Mouse (Mus musculus) large intestine, adult 2 months (tissue): ENCODE measurements around the gene Cdc42se2. TPM values are rescaled to one million over a fixed set of nuclear protein-coding genes. Genes with fewer than 3 reads are reported as not detected.
A peak's percentile ranks its signal among the peaks of the same experiment; 100 is the strongest.

Source experiments
- DNase-seq: peaks from one replicate; pipeline ENCODE4 v3.0.0-alpha.2; 2012; ENCODE audit warnings: low read depth, low spot score
- WGBS: fragments of 180-500 bp; shearing (Covaris S2); methylation state at CpG from one replicate; pipeline ENCODE4 v1.1.7; 2018; 5-methylcytosine and 5-hydroxymethylcytosine counted together
- polyA plus RNA-seq: library from polyadenylated mRNA; depleted of rRNA; stranded (reverse); fragments of >200 nt; gene quantifications from 2 replicates; pipeline ENCODE4 v1.2.3, GENCODE M21; 2012; rRNA removed

Gene Cdc42se2
- 81.0 and 102 TPM in 2 replicates for polyA plus RNA-seq

DNA sequence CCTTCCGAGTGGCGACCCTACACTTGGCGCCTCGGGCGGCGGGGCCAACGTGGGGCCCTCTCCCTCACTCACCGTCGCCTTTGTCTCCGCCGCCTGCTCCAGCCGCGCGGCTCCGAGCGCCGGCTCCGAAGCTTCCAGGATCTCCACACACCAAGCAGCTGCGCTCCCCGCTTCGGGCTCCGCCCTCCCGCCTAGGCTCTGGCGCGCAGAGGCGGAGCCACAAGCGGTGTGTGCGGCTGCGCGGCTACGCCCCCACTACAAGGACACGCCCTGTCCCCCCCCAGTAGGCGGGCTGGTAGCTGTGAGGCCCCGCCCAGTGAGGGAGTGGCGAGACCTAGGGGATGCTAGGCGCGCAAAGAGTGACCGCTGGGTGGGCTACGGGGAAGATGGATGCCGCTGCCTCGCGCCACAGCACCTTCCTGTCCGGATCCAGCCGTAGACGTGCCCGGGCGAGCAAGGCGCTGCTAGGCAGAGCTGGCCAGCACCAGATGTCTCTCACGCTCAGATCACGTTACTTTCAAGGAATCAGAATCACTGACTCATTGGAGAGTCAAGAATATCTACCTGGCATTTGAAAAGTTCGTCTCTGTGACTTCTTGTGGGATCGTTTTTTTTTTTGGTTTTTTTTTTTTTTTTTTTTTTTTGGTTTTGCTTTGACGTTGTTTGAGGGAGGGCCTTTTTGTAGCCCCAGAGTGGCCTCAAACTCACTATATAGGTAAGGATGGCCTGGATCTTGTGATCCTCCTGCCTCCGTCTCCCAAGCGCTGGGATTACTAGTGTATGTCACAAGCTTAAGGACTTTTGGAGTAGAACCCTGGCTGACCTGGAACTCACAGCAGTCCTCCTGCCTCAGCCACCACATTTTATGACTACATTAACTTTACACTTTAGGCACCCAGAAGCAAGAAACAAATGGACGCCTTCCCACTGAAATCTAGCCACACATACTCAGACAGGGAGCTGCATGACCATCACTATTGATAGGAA, at the start of gene Cdc42se2:
Cdc42se2 (minus strand) TSS at position 188 of the 987 bp plus-strand sequence.
- peak; percentile 70 for DNase-seq
- WGBS: 3% methylated on average over 56 of the region's 56 CpGs

DNA sequence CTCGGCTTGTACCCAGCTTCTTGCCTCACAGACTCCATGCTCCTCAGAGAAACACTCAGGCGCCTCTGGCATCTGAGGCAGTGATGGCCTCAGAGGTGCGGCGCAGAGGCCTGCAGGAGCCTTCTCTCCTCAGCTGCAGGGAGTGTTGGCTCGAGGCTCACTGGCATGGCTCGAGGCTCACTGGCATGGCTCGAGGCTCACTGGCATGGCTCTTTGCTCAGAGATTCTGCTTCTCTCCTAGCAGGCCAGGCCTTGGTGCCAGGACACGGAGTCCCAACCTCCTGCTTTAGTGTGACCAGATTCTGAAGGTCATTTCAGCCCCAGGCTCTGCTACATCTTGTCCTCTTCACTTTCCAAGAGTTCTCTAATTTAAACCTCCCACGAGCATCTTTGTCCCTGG, 48.6 kb upstream of the Cdc42se2 start:
- DNase-seq: no peak

DNA sequence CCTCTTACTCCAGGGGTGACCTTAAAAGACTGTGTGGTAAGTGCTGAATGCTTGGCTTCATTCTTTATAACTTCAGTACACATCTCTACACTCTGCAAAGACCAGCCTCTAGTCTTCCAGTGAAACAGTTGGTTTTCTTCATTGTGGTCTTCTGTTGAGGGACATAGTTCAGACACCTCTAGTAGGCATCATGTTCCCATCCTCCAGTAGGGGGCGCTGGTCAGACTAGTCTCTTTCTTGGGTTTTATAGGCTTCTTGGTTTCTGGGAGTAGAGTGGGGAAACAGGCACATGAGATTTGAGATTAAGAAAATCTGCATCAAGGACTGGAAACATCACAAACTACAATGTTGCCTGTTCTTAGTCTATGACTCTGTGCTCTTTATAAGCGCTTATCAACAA, 47.1 kb upstream of the Cdc42se2 start:
- DNase-seq: no peak
- 66% methylated on average over 2 of the region's 2 CpGs for WGBS

More for the DNA sequence above, 48.6 kb upstream of the Cdc42se2 start:
- 84% methylated on average over 9 of the region's 9 CpGs for WGBS

DNA sequence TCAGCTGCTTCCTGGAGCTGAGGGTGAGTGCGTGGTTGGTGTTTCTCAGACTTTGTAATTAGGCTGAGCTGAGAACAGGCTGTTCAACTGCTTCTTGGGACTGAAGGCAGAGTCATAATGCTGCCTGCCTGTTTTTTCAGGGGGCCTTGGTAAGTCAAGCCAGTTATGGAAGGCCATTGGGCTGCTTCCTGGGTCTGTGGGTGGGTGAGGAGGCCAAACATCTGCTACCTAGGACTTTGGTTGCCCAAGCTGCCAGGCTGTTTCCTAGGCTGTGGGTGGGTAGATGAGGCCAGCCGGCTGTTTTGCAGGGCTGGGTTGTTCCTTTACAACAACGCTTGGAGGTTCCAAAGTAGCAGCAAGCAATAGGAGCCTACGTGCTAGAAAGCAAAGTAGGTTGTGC, 46.4 kb upstream of the Cdc42se2 start:
- 82% methylated on average over 4 of the region's 4 CpGs for WGBS
- no peak for DNase-seq

DNA sequence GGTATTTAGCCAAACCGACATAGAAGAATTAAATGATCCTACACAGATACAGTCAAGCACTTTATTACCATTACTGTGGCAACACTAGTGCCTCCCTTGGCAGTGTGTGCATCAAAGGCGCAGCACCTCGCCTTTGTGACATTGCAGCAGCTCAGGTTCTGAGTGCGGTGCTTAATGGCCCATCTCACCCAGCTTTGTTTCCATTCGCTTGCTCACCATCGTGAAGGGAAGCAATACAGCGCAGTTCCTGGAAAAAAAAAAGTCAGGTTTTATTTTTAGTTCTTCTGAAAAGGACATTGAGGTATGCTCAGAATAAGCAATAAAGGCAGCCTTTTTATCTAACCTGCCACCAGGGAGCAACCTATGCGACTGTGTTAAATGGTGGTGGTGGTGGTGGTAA, 39.3 kb upstream of the Cdc42se2 start:
- 84% methylated on average over 8 of the region's 8 CpGs for WGBS
- DNase-seq: no peak

DNA sequence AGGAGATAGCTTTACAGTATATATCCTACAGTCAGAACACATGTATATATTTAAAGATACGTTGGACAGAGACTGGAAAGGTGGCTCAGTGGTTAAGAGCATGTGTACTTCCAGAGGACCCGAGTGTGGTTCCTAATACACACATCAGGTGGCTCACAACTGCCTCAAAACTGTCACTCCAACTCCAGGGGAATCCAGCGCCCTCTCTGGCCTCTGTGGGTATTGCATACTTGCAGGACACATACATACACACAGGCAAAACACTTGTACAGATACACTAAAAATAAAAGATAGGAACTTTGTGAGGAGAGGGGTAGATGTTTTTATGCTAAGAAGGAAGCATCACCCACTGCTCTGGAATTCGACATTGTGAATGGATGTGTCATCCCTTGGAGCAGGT, 38.3 kb upstream of the Cdc42se2 start:
- WGBS: 89% methylated on average over 4 of the region's 4 CpGs
- DNase-seq: no peak

DNA sequence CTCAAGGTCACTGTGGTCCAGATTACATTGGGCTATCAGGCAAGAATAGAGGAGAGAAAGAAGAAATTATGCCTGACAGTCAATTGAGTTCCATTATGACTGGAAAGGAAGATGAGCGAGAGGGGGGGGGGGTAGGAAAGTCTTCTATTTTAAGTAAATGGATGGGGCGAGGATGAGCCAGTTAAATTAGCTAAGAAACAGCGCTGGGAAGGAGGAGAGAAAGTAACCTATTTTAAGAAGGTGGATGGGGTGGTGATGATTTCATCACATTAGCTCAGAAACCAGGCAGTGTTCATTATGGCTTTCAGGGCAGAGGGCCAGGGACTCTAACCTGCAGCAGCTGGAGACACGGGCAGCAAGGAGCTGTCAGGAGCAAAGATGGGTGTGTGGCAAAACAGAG, 36.0 kb upstream of the Cdc42se2 start:
- 68% methylated on average over 4 of the region's 4 CpGs for WGBS
- DNase-seq: no peak

DNA sequence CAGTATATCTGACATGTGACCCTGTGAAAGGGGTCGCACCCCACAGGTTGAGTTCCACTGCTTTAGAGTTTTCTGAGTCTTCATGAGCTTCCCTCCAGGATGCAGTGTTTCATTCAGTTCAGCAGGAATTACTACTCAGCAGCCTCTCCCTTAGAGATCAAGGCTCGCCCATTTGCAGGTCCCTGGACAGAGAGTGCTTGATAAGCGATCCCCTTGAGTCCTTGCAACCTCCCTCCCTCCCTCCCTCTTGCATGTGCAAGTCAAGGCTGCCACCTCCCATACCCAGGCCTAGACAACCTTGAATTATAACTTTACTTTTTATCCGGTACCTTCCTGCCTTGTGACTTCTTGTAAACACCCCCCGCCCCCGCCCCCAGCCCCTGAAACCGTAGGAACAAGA, 32.0 kb upstream of the Cdc42se2 start:
- no peak for DNase-seq
- 73% methylated on average over 7 of the region's 7 CpGs for WGBS

DNA sequence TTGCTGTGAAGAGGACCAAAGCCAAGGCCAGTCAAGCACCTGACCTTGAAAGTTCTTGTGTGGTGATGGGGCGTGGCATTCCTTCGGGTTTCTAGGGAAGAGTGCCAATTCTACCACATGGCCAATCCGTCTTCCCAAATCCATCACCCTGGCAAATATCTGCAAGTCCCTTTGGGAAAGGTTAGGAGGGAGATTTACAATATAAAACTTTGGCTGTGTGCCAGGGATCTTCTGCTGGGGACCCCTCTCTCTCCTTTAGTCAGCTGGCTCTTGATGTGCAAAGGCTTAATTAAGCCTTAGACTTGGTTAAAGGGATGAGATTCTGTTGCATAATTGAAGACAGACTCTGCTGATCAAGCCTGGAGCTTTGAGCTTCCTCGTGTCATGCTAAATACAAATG, 30.0 kb upstream of the Cdc42se2 start:
- DNase-seq: no peak
- 54% methylated on average over 4 of the region's 4 CpGs for WGBS

DNA sequence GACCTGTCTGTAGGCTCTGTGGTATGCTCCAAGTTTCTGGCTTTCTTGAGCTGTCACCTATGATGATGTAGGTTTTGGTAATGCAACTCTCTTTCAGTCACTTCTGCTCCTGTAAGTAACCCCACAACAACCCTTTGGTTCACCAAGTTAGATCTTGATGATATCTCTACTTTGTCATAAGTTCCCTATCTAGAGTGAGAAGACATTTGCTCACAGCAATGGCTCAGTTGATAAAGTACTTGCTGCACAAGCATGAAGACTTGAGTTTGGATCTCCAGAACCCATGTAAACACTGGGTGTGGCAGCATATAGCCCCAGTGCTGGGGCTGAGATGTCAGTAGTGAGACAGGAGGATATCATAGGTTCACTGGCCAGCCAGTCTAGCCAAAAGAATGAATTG, 28.2 kb upstream of the Cdc42se2 start:
- no peak for DNase-seq

DNA sequence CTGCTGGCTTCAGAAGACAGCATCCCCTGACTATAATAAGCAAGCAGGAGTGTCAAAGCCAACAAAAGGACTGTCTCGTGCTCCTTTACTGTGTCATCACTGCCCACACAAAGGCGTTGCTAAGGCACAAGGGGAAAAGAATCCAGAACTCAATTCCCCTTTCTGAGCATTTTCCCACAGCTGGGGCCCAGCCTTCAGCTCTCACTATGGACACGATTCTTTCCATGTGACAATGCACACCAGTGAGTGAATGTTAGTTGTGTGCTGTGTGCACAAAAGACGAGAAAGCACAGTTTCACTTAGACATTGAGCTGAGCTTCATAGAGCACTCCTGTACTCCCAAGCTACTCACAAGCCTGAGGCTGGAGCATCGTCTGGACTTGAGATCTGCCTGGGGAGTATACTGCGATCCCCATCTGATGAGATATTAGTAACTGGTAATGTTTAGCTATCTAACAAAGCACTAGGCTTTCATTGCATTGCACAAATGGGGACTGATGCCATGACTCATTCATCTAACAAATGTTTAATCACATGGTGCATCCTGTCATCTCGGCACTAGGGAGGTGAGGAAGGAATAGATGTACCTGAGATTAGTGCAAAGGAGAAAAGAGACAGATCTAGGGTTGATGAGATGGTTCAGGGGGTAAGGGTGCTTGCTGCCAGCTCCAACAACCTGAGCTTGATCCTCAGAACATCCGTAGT, 25.5 kb upstream of the Cdc42se2 start:
- WGBS: 64% methylated on average over 8 of the region's 8 CpGs
- DNase-seq: no peak

DNA sequence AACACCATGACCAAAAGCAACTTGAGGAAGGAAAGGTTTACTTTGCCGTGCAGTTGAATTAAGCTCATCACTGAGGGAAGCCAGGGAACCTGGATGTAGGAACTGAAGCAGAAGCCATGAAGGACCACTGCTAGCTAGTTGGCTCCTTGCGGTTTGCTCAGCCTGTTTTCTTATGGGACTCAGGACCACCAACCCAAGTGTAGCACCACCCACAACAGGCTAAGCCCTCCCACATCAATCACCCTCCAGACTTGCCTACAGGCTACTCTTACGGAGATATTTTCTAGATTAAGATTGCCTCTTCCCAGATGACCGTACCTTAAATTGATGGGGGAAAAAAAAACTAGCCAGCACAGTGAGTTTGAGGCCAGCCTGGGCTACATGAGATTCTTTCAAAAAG, 24.8 kb upstream of the Cdc42se2 start:
- WGBS: 90% methylated on average over 4 of the region's 4 CpGs

DNA sequence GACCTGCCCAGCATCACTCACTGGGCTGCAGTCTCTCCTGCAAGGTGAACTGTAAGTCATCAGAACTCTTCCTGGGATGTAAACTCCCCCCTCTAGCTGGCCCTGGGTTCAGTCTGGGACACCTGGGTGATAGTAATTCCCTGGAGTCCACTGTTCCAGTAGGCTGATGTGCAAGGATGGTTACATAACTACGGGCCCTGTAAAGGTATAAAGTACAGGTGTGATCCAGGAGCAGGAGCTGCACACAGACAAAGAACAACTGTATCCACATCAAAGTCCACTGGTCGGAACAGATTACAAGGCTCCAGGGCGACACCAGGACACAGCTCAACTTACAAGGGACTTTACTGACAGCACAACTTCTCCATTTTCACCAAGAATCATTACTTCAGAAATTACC, 23.6 kb upstream of the Cdc42se2 start:
- DNase-seq: no peak
- 37% methylated on average over 3 of the region's 3 CpGs for WGBS

More for the DNA sequence above, 24.8 kb upstream of the Cdc42se2 start:
- DNase-seq: no peak

DNA sequence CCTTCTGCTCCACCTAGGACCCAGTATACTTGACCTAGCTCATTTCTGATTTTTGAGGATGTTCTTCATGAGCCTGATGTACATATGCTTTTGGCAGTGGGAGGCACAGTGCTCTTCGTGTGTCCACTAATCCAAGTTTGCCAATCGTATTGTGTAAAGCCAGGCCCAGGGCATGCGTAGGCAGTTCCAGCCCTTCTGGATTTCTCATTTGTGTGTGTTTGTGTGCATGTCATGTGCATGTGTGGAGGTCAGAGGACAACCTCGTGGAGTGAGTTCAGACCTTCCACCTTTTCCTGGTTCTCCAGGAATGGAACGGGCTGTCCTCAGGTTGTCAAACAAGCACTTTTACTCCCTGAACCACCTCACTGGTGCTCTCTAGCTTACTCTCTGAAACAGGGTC, 22.1 kb upstream of the Cdc42se2 start:
- DNase-seq: no peak
- 60% methylated on average over 5 of the region's 5 CpGs for WGBS

DNA sequence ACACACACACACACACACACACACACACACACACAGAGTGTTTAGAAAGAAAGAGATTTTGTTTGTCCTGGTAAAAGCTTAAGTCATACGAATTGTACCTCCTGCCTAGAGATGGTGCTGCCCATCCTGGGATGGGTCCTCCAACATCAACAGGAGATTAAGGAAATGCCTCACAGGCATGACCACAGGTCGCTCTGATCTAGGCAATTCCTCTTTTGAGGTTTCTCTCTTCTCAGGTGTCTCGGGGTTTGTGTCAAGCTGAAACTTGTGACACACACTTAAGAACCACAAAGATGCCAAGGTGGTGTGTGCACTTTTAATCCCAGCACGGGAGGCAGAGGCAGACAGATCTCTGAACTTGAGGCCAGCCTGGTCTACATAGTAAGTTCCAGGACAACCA, 20.7 kb upstream of the Cdc42se2 start:
- 86% methylated on average over 4 of the region's 4 CpGs for WGBS
- no peak for DNase-seq

DNA sequence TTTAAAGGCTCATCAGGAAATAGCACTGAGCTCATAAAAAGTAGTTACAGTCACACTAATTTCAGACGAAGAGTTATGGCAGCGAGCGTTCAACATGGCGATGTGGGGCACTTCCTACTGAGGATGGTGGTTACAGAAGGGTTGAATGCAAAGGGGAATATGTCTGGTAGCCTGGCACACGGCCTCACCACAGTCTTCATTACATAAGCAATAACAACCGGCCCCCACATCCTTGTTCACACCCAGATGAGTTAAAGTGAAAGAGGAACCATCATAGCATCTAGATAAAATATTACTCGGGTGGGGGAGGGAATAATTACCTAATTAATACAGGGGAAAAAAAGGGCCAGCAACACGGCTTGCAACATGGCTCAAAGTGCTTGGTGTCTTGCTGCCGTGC, 20.2 kb upstream of the Cdc42se2 start:
- 33% methylated on average over 9 of the region's 9 CpGs for WGBS

DNA sequence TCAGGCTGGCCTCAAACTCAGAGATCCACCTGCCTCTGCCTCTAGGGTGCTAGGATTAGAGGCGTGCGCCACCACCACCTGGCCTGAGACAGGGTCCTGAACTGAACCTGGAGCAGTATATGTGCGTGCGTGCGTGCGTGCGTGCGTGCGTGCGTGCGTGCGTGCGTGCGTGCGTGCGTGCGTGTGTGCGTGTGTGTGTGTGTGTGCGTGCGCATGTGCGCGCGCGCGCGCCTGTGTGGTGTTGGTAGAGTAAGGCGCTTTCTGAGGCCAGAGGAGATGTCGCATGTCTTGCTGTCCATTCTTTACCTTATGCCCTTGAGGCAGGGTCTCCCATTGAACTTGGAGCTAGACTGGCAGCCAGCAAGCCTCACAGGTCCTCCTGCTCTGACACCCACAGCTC, 19.4 kb upstream of the Cdc42se2 start:
- DNase-seq: no peak
- 97% methylated on average over 28 of the region's 28 CpGs for WGBS

More for the DNA sequence above, 20.2 kb upstream of the Cdc42se2 start:
- no peak for DNase-seq

DNA sequence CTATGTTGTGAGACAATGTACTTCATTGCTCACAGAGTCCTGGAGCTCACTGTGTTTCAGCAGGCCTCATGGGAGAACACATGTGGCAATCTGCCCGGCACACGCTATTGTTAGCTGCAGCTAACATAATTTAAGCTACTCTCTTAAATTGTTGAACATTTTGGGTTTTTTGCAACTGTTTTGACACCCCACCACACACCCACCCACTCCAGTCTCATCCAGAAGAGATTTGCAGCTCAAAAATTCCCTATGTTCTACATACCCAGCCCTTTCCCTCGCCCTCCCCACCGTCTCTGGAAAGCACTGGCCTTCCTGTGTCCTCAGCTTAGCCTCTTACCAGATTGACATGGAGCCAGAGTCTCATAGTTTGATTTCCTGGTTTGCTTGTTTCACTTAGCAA, 17.7 kb upstream of the Cdc42se2 start:
- DNase-seq: no peak
- WGBS: 69% methylated on average over 4 of the region's 4 CpGs

DNA sequence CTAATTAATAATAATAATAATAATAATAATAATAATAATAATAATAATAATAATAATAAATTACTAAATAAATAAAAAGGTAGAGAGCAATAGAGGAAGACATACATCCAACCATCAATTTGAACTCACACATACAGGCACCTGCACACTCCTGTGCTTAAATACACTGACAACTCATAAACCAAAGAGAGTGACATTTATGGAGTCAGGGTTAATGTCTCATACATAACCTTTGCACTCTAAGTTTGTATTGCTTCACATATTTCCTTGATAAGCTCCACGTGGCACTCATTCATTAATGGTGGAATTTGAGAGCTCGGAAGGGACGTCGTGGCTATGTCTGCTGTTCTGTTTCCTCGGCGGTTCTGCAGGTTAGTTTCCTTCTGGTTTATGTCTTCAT, 15.1 kb upstream of the Cdc42se2 start:
- DNase-seq: no peak
- 12% methylated on average over 6 of the region's 6 CpGs for WGBS

DNA sequence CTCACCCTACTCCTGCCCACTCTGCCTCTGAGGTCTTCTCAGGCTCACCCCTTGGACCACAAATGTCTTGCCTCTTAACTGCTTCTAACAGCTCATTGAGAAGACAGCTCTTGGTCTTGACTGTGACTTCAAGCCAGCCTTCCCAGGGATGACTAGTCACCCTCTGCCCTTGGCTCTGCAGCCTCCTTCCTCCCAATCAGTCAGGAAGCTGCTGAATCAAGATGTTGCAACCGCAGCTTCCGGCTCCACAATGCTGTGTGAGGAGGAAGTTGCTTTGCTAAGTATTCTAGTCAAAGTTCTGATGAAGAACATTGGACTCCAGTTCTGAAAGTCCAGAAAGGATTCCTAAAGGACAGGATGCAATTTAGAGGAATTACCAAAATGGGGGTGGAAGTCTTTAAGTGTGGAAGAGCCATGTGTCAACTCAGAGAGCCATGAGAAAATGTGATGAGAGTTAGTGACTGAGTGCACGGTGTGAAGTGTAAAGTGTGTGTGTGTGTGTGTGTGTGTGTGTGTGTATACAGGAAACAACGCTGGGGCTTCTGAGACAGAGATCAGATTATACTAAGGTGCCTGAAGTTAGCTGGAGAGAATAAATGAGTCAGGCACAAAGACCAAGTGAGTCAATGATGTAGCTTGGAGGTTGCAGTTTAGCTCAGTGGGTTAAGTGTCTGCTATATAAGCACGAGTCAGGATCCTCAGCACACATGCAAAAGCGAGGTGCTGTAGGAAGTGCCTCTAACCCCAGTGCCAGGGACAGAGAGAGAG, 14.5 kb upstream of the Cdc42se2 start:
- 48% methylated on average over 6 of the region's 6 CpGs for WGBS
- DNase-seq: no peak
